Mouse (Mus musculus) liver, embryonic 14.5 days (tissue): Measurements from ENCODE around the gene Cmtm8. TPM values are rescaled to one million over a fixed set of nuclear protein-coding genes. Genes with fewer than 3 reads are reported as not detected.

Experiments
- ATAC-seq: fragments of 200-750 bp; cut with Nextera tagmentation; 2 replicates; pipeline ENCODE4 v1.8.0; 2017; ENCODE audit warnings: moderate number of reproducible peaks, mild to moderate bottlenecking, moderate library complexity; ENCODE audit not compliant: insufficient read depth
- DNase-seq, 3 experiments: peaks; one replicate each; pipeline ENCODE4 v3.0.0-alpha.2; 2012 to 2013; ENCODE audit warnings: low read depth in 3 of 3, low spot score in 3 of 3
- H3K27ac ChIP-seq: fragments of 300-500 bp; sonication (generic); 2 replicates; pipeline ENCODE4 v1.5.1; 2014; ENCODE audit warnings: moderate library complexity, mild to moderate bottlenecking, control low read depth, inconsistent platforms
- H3K27me3 ChIP-seq: fragments of 300-500 bp; sonication (generic); 2 replicates; pipeline ENCODE4 v1.6.1; 2014; ENCODE audit warnings: mild to moderate bottlenecking, low read length, moderate library complexity; ENCODE audit not compliant: control insufficient read depth, insufficient read depth
- H3K36me3 ChIP-seq: fragments of 300-500 bp; sonication (generic); replicated peaks from 2 replicates; pipeline ENCODE4 v1.6.1; 2014; ENCODE audit warnings: low read depth; ENCODE audit not compliant: control insufficient read depth, insufficient read depth
- H3K4me1 ChIP-seq, 2 experiments: fragments of 200-500 bp in 1 of 2; fragments of 300-500 bp in 1 of 2; sonication (generic) in 1 of 2; replicated peaks; 2 replicates each; pipeline ENCODE4 v1.6.1; 2012 to 2014; ENCODE audit warnings: antibody characterized with exemption in 1 of 2, inconsistent platforms in 1 of 2, low read length in 1 of 2; ENCODE audit not compliant: control insufficient read depth in 2 of 2, insufficient read depth in 2 of 2
- H3K4me2 ChIP-seq: fragments of 300-500 bp; sonication (generic); 2 replicates; pipeline ENCODE4 v1.6.1; 2014; ENCODE audit warnings: low read depth, mild to moderate bottlenecking, control low read depth, moderate library complexity
- H3K4me3 ChIP-seq, 2 experiments: fragments of 200-500 bp in 1 of 2; fragments of 300-500 bp in 1 of 2; sonication (generic) in 1 of 2; 2 replicates each; pipeline ENCODE4 v1.5.1; 2012 to 2014; ENCODE audit warnings: low read depth in 2 of 2, low read length in 2 of 2, mild to moderate bottlenecking in 2 of 2, control low read depth in 1 of 2, inconsistent platforms in 1 of 2, moderate library complexity in 1 of 2; ENCODE audit not compliant: insufficient read depth in 1 of 2
- H3K9ac ChIP-seq: fragments of 300-500 bp; sonication (generic); replicated peaks from 2 replicates; pipeline ENCODE4 v1.6.1; 2014; ENCODE audit warnings: mild to moderate bottlenecking, control low read depth, moderate library complexity
- H3K9me3 ChIP-seq: fragments of 300-500 bp; sonication (generic); 2 replicates; pipeline ENCODE4 v1.6.1; 2016; ENCODE audit warnings: low read length, mixed read lengths; ENCODE audit not compliant: control insufficient read depth
- CTCF ChIP-seq: IDR thresholded peaks from 2 replicates; pipeline ENCODE4 v1.5.1; 2016; ENCODE audit warnings: antibody characterized with exemption, low read depth, control low read depth
- EP300 ChIP-seq: IDR thresholded peaks from 2 replicates; pipeline ENCODE4 v1.6.1; 2016; ENCODE audit warnings: antibody characterized with exemption, low read depth
- WGBS: fragments of 180-500 bp; shearing (Covaris S2); extraction: QIAGEN DNeasy Blood & Tissue Kit; methylation state at CpG from one replicate; pipeline ENCODE4 v1.1.7; 2014; ENCODE audit not compliant: insufficient replicate concordance; 5-methylcytosine and 5-hydroxymethylcytosine counted together
- polyA plus RNA-seq, 2 experiments: library from polyadenylated mRNA; depleted of rRNA in 1 of 2; stranded (reverse) in 1 of 2; unstranded in 1 of 2; fragments of >200 nt; fragmentation: Nextera tagmentation in 1 of 2; extraction: Ambion mirVana in 1 of 2; gene quantifications; 2 replicates each; pipeline versions ENCODE4 v1.2.1 to v1.2.3; 2012 to 2014

The Cmtm8 gene
- polyA plus RNA-seq, 2 experiments: 16.2 to 24.2 TPM

DNA sequence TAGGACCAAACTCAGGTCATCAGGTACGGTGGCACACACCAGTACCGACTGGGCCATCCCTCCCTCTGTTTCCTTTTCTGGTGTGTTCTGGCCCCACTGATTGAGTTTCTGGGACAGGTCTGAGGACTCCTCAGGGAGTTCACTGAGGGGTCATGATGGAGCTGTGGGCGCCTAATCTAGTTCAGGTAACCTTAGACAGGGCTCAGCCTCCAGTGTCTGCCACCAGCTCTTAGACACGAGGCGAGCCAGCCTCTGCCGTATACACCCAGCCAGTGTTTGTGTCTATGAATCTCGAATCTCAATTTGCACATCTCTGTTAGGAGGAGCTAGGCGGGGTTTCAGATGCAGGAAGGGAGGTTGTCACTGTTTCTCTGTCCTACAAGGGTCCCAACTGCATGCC, 54.0 kb downstream of the Cmtm8 start:
- Histone ChIP-seq H3K4me3 (no peak overlapping the region), H3K27me3 (no peaks in the 10 kb centered on the region), H3K9me3 (no peaks in the 10 kb centered on the region), H3K27ac (no peak overlapping the region), H3K9ac (no peak overlapping the region), H3K36me3 (no peaks in the 10 kb centered on the region), H3K4me1 (peaks cover 0 to 17% of the 10 kb centered on the region in 2 experiments; a peak in 2 of 4 replicates), H3K4me2 (no peak overlapping the region)
- no peak for DNase-seq
- 61% methylated on average over 8 of the region's 8 CpGs for WGBS
- TF ChIP-seq EP300 (no peak), CTCF (no peak)
- ATAC-seq: no peak

- DNase-seq: no peak
- no peak overlapping the region for H3K9ac ChIP-seq
- whole genome bisulfite sequencing: 16% methylated on average over 7 of the region's 7 CpGs
- no peaks in the 10 kb centered on the region for H3K36me3 ChIP-seq
- no peak overlapping the region for H3K4me3 ChIP-seq
- ATAC-seq: no peak
- no peak overlapping the region for H3K27ac ChIP-seq
- H3K4me2 ChIP-seq: no peak overlapping the region
- no peaks in the 10 kb centered on the region for H3K9me3 ChIP-seq
- TF ChIP-seq CTCF (no peak), EP300 (no peak)
- peaks cover 0 to 17% of the 10 kb centered on the region in 2 experiments; a peak in 2 of 4 replicates for H3K4me1 ChIP-seq
- no peaks in the 10 kb centered on the region for H3K27me3 ChIP-seq
These were observed 54.4 kb downstream of the Cmtm8 start for GRCm38 (mm10) chr9:114789557-114789956.

GRCm38 (mm10) chr9:114788697-114789096, 55.3 kb downstream of the Cmtm8 start:
- Histone ChIP-seq H3K4me3 (no peak overlapping the region), H3K36me3 (no peaks in the 10 kb centered on the region), H3K4me1 (peaks cover 0 to 17% of the 10 kb centered on the region in 2 experiments; a peak in 2 of 4 replicates), H3K9ac (no peak overlapping the region), H3K27me3 (no peaks in the 10 kb centered on the region), H3K4me2 (no peak overlapping the region), H3K27ac (no peak overlapping the region), H3K9me3 (no peaks in the 10 kb centered on the region)
- TF ChIP-seq EP300 (no peak), CTCF (no peak)
- DNase-seq (no peak), ATAC-seq (no peak)
- 42% methylated on average over 8 of the region's 8 CpGs for WGBS

DNA sequence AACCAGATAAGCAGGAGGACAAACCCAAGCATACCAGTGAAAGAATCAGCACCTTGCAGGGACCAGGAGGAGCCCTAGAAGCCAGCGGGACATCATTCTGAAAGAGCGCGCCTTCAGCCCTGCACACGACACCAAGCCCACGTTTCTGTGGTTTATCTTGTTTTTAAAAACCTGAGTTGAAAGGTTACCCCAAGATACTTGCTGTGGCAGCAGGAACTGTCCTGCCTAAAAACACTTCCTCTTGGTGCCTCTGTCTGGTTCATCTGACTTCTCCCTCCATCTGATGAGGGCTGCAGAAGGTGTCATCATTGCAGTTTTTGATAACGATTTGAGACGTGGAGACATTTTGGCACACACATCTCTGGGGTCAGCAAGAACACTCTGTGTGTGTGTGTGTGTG, 56.2 kb downstream of the Cmtm8 start:
- ATAC-seq (no peak), DNase-seq (no peak)
- Histone ChIP-seq H3K27me3 (no peaks in the 10 kb centered on the region), H3K9ac (no peak overlapping the region), H3K36me3 (no peaks in the 10 kb centered on the region), H3K4me2 (no peak overlapping the region), H3K9me3 (no peaks in the 10 kb centered on the region), H3K4me3 (no peak overlapping the region), H3K4me1 (peaks cover 0 to 17% of the 10 kb centered on the region in 2 experiments; a peak in 2 of 4 replicates), H3K27ac (no peak overlapping the region)
- TF ChIP-seq EP300: no peak
- TF ChIP-seq CTCF: no peak
- WGBS: 21% methylated on average over 7 of the region's 7 CpGs

- Histone ChIP-seq H3K4me2 (no peak overlapping the region), H3K4me1 (peaks cover 0 to 17% of the 10 kb centered on the region in 2 experiments; a peak in 2 of 4 replicates), H3K27me3 (no peaks in the 10 kb centered on the region), H3K36me3 (no peaks in the 10 kb centered on the region), H3K9me3 (no peaks in the 10 kb centered on the region), H3K9ac (no peak overlapping the region), H3K4me3 (no peak overlapping the region), H3K27ac (no peak overlapping the region)
- no peak for TF ChIP-seq CTCF
- TF ChIP-seq EP300: no peak
- ATAC-seq (no peak), DNase-seq (no peak)
- 68% methylated on average over 5 of the region's 5 CpGs for WGBS
These were observed 56.8 kb downstream of the Cmtm8 start for GRCm38 (mm10) chr9:114787134-114787533.
